Mouse (Mus musculus): ENCODE results near the gene Ccdc146.
A peak's percentile ranks its signal among the peaks of the same experiment; 100 is the strongest.

Ccdc146 gene

DNA sequence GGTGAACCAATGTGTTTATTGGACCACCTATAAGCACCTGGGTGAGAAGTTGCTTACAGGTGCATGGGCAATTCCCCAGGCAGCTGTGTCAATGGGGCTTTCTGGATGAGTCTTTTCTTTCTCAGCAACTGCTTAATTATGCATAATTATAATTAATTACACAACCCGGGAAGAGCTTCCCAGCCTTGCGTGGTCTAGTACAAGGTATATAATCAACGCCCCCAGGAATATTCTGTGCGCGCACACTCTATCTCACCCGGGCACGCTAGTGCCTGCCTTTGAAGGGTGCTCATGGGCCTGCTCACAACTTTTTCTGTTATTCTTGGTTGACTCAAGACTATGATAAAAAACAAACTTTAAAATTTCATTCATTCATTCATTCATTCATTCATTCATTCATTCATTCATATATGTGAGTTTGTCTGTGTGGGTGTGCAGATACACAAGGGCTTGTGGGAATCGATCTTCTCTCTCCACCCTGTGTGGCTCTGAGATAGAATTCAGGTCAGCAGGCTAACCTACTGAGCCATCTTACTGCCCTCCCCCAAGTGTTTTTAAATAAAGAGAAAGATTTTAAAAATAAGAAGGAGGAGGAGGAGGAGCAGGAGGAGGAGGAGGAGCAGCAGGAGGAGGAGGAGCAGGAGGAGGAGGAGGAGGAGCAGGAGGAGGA lies 160.0 kb downstream of the Ccdc146 start:
- no peak for DNase-seq (ENCODE audit: low spot score)

DNA sequence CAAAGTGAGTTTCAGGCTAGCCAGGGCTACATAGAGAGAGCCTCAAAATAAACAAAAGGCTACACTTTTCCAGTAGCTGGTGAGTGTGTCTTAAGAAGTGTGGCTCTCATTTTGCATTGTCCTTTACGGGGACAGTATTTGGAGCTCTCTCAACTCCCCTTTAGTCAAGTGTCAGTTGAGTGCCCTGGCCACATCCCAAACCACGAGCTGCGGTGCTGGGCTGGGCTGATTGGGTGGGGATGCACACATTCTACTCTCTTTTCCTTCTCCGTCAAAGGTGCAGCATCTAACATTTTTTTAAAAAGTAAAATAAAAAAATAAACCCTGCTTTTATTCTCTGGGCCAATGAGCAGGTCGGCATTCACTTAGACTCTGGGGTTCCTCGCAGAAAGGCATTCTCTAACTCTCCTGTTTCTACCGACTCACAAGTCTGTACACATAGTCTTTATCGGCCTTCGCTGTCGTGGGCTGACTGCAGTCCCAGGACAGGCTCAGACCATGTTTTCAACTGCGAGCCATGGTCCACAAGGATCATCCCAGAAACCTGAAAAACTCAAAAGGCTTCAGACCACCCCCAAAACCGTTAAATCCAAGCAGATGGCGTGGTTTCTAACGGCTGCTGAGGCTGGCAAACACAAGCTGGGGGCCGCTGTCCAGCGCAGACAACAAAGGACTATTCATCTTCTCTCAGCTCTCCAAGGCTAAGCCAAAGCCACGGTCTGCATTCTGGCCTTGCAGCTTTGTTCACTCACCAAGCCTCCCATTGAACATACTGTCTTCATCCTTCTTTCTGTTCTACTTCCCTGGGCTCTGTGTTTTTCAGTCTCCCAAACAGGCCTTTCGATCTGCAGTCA lies 161.0 kb downstream of the Ccdc146 start:
- no peak for DNase-seq (ENCODE audit: low spot score)

DNA sequence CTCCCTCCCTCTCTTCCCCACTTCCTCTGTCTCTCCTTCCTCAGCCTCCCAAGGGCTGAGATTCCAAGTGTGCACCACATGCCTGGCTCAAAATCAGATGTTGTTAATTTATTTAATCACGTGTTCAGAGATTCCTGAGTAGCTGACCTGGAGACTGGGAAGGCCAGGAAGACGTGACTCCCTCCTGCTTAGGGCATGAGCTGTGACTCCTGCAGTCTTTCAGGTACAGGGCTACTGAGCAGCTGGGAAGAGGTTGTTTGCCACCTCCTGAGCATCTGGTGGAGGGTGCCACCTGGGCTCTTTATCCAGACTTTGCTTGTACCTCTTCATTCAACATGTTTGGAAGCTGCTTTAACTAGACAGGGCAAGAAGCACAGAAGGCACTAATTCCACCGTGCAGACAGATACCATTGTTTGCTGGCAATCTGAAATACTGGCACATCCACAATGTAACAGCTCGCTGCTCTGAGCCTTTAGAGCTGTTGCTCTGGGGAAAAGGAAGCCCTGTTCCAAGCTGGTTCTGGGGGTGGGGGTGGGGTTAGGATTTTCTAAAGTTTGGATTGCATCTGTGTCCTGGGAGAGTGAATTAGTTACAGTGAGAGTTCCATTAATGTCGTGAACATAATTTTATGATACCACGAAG lies 163.2 kb downstream of the Ccdc146 start:
- DNase-seq (ENCODE audit: low spot score) = no peak

DNA sequence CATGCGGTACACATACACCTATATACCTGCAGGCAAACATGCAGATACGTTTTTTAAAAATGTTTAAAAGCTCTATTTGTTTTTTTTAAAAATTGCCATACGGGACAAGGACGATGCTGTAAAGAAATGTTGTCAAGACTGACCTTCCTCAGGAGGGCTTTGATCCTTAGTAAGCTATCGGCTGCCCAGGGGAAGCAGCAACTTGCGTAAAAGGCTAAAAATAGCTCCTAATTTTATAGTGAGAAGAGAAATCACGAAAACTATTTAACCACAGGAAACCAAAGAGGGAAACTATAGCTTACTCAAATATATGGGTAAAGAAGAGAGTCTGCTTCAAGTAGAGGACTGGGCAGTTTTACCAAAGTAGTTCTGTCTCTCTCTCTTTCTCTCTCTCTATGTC lies 163.7 kb downstream of the Ccdc146 start:
- DNase-seq (ENCODE audit: low spot score) = no peak

DNA sequence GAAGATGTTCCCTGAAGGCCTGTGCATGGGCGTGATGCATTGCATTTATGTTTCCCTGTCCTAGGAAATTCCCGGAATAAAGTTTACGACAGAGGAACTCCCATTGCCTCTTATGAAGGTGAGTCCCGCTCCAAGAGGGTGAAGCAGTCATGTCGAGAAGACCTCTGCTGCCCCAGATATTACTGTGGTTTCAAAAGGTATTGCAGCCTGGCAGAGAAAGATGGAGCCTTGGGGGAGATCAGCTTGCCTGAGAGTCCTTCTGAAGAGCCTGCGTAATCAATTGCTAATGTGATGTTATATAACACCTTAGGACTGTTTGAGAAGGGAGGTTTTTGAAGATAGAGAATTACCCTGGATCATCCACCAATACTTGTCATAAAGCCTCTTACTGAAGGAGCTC lies 166.7 kb downstream of the Ccdc146 start:
- DNase-seq (ENCODE audit: low spot score) = no peak

DNA sequence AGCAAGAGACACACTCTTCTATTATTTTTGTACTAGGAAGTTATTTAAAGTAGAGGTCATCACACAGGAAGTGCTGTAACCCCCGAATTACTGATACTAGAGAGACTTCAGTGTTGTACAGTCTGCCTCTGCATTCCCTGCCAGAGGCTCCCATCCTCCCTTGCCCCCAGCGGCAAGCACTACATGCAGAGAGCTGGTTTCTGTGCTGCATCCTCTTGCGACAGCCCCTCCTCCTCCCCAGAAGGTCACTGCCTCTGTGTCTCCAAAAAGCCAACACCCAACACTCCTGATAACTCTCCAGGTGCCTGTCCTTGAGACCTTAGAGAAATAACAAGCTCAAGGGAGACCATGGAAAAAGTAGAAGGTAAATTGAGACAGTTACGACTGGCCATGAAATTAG lies 167.4 kb downstream of the Ccdc146 start:
- no peak for DNase-seq (ENCODE audit: low spot score)

DNA sequence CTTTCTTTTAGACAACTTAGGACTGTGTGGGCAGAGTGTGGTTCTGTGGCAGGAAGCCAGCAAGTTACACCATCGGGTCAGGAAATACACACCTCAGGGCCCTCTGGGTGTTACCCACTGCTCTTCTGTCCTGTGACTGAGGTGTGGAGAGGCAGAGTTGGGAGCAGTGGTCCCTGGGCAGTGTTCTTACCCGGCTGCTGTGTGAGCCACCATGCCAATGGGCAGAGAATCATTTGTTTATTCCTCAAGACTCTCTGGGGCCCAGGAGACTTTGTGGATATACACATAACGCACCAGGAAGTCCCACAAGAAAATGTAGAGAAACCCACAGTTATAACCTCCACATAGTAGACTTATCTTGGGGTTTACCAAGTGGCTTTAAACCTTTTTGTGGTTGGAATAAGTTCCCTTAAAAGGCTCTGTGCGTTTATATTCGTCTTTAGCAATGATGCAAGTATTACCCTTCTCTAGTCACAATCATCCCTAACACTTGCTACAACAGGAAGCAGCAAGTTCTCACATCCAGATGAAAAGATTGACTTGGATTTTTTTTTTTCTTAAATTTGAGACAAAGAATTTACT lies 168.8 kb downstream of the Ccdc146 start:
- peak; percentile 14 for DNase-seq (ENCODE audit: low spot score)

DNA sequence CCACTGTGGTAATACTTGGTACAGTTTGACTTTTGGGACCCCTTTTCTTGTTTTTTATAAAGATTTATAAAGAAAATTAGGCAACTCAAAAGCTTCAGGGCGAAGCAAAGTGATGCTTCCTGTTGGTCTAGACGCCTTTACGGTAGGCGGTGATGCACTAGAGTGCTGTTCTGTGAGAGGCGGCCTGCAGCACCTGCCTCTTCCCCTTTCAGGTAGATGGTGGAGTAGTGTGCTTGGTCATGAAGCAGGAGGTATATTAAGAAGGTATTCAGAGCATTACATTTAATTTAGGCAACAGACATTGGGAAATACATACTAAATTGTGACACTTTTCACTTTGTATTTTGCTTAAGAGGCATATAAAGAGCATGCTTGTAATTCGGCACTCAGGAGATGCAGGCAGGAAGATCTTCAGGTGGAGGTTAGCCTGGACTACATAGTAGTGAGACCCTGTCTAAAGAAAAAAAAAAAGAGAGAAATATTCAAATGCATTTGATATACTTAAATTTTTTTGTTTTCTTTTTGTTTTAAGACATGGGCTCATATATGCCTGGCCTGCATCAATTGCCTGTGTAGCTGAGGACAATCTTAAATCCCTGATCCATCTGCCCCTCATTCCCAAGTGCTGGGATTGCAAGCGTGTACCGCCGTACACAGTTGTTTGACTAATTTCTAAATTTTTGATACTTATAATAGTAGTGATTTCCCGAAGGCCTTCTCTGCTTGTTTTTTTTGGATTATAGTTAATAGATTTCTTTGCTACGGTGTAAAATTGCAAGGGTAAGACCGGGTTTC lies 169.5 kb downstream of the Ccdc146 start:
- no peak for DNase-seq (ENCODE audit: low spot score)

DNA sequence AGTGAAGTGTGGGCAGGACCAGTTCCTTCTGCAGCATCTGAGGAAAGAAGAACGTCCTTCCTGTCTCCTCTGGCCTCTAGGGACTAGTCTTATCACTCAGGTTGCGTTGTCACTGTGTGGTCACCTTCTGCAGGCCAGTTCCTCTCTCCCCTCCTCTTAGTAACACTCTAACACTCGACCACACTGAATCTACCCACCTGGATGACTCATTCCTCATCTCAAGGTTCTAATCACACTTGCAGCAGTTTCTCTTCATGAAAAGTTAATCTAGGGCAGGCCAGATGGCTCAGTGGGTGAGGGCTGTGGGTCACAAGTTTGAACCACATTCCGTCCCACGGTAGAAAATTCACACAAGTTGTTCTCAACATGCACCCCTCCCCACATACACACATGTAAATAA lies 175.6 kb downstream of the Ccdc146 start:
- no peak for DNase-seq (ENCODE audit: low spot score)

DNA sequence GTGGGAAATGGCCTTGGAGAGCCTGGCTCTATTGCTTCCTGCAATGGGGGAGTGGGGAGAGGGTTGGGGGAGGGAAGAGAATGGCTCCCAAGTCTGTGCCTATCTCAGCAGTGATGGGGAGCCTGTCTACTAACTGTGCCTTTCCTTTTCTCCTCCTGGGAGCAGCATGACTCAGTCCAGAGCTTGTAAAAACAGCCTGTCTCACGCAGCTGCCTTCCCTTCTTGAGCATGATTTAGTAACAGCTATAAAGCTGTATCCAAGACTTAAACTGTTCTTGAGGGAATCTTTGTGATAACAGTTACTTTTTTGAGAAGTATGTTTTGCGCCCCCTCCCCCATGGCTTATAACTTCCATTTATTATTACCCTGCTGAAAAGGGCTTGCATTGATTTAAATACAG lies 176.6 kb downstream of the Ccdc146 start:
- DNase-seq (ENCODE audit: low spot score) = no peak

DNA sequence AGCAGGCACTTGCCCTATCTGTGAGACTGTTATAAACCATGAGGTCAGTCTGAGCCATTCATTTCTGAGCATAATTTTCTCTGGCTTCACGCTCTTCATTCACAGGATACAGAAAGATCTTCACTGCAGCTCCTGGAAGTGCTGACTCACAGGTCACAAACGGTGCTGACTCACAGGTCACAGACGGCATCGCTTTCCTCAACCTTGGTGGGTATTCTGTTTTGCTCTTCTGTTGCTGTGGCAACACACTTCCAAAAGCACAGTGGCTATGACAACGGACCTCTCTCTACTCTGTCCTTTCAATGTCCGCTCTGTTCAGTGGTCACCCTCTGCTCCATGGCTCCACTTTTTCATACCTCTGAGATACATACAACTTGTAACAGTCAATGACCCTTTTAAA lies 177.7 kb downstream of the Ccdc146 start:
- DNase-seq (ENCODE audit: low spot score) = no peak

DNA sequence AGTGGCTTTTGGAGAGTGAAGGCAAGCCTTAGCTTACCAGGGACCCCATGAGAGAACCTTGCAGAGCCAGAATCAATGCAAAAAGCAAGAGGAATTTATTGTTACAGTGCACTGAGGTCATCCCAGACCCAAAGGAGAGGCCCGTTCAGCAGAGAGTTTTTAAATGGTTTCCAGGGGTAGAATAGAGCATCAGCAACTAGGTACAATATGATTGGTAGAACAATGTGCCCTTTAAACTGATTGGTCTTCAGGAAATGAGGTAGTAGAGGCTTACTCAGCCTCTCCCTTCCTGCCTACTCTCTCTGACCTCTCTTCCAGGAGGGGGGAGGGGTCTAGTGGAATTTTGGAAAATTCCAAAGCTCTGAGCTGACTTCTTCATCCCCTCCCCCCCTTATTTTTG lies 179.2 kb downstream of the Ccdc146 start:
- DNase-seq (ENCODE audit: low spot score) = no peak

DNA sequence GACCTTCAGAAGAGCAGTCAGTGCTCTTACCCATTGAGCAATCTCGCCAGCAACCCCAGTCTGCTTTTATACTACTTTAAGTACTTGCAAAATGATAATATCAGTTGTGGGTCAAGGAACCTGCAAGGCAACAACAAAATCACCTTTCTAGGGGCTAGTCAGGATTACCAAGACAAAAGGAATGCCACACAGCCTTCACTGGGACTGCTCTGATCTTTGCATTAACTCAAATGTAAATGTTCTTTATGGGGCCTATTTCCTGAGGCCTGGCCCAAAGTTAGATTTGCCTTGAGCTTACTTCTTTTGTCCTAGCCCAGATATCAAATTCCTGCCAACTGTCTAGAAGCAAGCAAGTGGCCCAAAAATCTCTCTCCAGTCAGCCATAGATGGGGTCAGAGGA lies 179.9 kb downstream of the Ccdc146 start:
- DNase-seq (ENCODE audit: low spot score) = no peak
